Mouse (Mus musculus): ENCODE data around the gene Sycn. TPM values are rescaled to one million over a fixed set of nuclear protein-coding genes. Genes with fewer than 3 reads are reported as not detected.
"Not testable (repeated sequence)": the region's sequence is repeated elsewhere in the genome, so short reads cannot be mapped to it uniquely, and the experiment has no call there.

Gene Sycn
- not detected for total RNA-seq (2021)

- no peak for DNase-seq (ENCODE audit: extremely low spot score in 1 of 2, low spot score in 1 of 2)
Measured at GRCm38 (mm10) chr7:28540526-28540925, at the start of gene Sycn. Sycn (plus strand) TSS chr7:28540885.

GRCm38 (mm10) chr7:28490903-28491302 lies 49.8 kb upstream of the Sycn start:
- no peak for DNase-seq (ENCODE audit: extremely low spot score in 1 of 2, low spot score in 1 of 2)

GRCm38 (mm10) chr7:28492310-28492709 lies 48.4 kb upstream of the Sycn start:
- no peak for DNase-seq (ENCODE audit: extremely low spot score in 1 of 2, low spot score in 1 of 2)

GRCm38 (mm10) chr7:28495426-28495825 lies 45.3 kb upstream of the Sycn start:
- DNase-seq (ENCODE audit: extremely low spot score in 1 of 2, low spot score in 1 of 2) = no peak

GRCm38 (mm10) chr7:28505585-28505984 lies 35.1 kb upstream of the Sycn start:
- DNase-seq (ENCODE audit: extremely low spot score in 1 of 2, low spot score in 1 of 2) = no peak

- not testable (repeated sequence) for DNase-seq (ENCODE audit: extremely low spot score in 1 of 2, low spot score in 1 of 2)
Measured at GRCm38 (mm10) chr7:28509121-28509520, 31.6 kb upstream of the Sycn start.

GRCm38 (mm10) chr7:28510405-28510974 lies 30.2 kb upstream of the Sycn start, which contains the start of gene Ifnl2:
Ifnl2 (minus strand) TSS chr7:28510455.
- not testable (repeated sequence) for DNase-seq (ENCODE audit: extremely low spot score in 1 of 2, low spot score in 1 of 2)

GRCm38 (mm10) chr7:28511441-28511840 lies 29.2 kb upstream of the Sycn start:
- DNase-seq (ENCODE audit: extremely low spot score in 1 of 2, low spot score in 1 of 2) = no peak

GRCm38 (mm10) chr7:28522536-28522935 lies 18.1 kb upstream of the Sycn start, which contains the start of gene Ifnl3:
Ifnl3 (plus strand) TSS chr7:28522836.
- DNase-seq (ENCODE audit: extremely low spot score in 1 of 2, low spot score in 1 of 2) = not testable (repeated sequence)

GRCm38 (mm10) chr7:28527922-28528719 lies 12.6 kb upstream of the Sycn start:
- DNase-seq (ENCODE audit: extremely low spot score in 1 of 2, low spot score in 1 of 2) = peak; percentile 53 to 77

- DNase-seq (ENCODE audit: extremely low spot score in 1 of 2, low spot score in 1 of 2) = no peak
Measured at GRCm38 (mm10) chr7:28532005-28532404, 8.7 kb upstream of the Sycn start.

GRCm38 (mm10) chr7:28538886-28539285 lies 1.8 kb upstream of the Sycn start:
- DNase-seq (ENCODE audit: extremely low spot score in 1 of 2, low spot score in 1 of 2) = not testable (repeated sequence)

GRCm38 (mm10) chr7:28544051-28544601 lies 3.4 kb downstream of the Sycn start:
- no peak for DNase-seq (ENCODE audit: extremely low spot score in 1 of 2, low spot score in 1 of 2)

- DNase-seq (ENCODE audit: extremely low spot score in 1 of 2, low spot score in 1 of 2) = no peak
Measured at GRCm38 (mm10) chr7:28545048-28545890, 4.6 kb downstream of the Sycn start.

- no peak for DNase-seq (ENCODE audit: extremely low spot score in 1 of 2, low spot score in 1 of 2)
Measured at GRCm38 (mm10) chr7:28545891-28546210, 5.2 kb downstream of the Sycn start.

- DNase-seq (ENCODE audit: extremely low spot score in 1 of 2, low spot score in 1 of 2) = no peak
Measured at GRCm38 (mm10) chr7:28546649-28547048, 6.0 kb downstream of the Sycn start.

- DNase-seq (ENCODE audit: extremely low spot score in 1 of 2, low spot score in 1 of 2) = no peak
Measured at GRCm38 (mm10) chr7:28547154-28547553, 6.5 kb downstream of the Sycn start, which contains the start of gene Nccrp1. Nccrp1 (minus strand) TSS chr7:28547254.

GRCm38 (mm10) chr7:28547628-28548027 lies 6.9 kb downstream of the Sycn start:
- no peak for DNase-seq (ENCODE audit: extremely low spot score in 1 of 2, low spot score in 1 of 2)

- no peak for DNase-seq (ENCODE audit: extremely low spot score in 1 of 2, low spot score in 1 of 2)
Measured at GRCm38 (mm10) chr7:28553076-28553475, 12.4 kb downstream of the Sycn start.

GRCm38 (mm10) chr7:28555939-28556535 lies 15.4 kb downstream of the Sycn start:
- no peak for DNase-seq (ENCODE audit: extremely low spot score in 1 of 2, low spot score in 1 of 2)

Measured in layer of hippocampus, postnatal 25 days (tissue).